Mouse (Mus musculus) hindbrain, embryonic 13.5 days (tissue): ENCODE data around the gene Slc22a20. TPM values are rescaled to one million over a fixed set of nuclear protein-coding genes. Genes with fewer than 3 reads are reported as not detected.

ENCODE experiments used
- ATAC-seq: fragments of 200-750 bp; cut with Nextera tagmentation; 2 replicates; pipeline ENCODE4 v1.8.0; 2017; ENCODE audit warnings: moderate TSS enrichment; ENCODE audit not compliant: low FRiP score
- H3K27ac ChIP-seq: fragments of 300-500 bp; sonication (generic); 2 replicates; pipeline ENCODE4 v1.5.1; 2015; ENCODE audit warnings: inconsistent platforms, mild to moderate bottlenecking, moderate library complexity
- H3K27me3 ChIP-seq: fragments of 300-500 bp; sonication (generic); 2 replicates; pipeline ENCODE4 v1.6.1; 2015; ENCODE audit warnings: mild to moderate bottlenecking, inconsistent platforms
- H3K36me3 ChIP-seq: fragments of 300-500 bp; sonication (generic); 2 replicates; pipeline ENCODE4 v1.6.1; 2015; ENCODE audit warnings: mild to moderate bottlenecking, inconsistent platforms
- H3K4me1 ChIP-seq: fragments of 300-500 bp; sonication (generic); replicated peaks from 2 replicates; pipeline ENCODE4 v1.6.1; 2015; ENCODE audit warnings: inconsistent platforms
- H3K4me2 ChIP-seq: fragments of 300-500 bp; sonication (generic); 2 replicates; pipeline ENCODE4 v1.6.1; 2015; ENCODE audit warnings: inconsistent platforms, mild to moderate bottlenecking, moderate library complexity
- H3K4me3 ChIP-seq: fragments of 300-500 bp; sonication (generic); 2 replicates; pipeline ENCODE4 v1.5.1; 2015; ENCODE audit warnings: mild to moderate bottlenecking, inconsistent platforms
- H3K9ac ChIP-seq: fragments of 300-500 bp; sonication (generic); 2 replicates; pipeline ENCODE4 v1.6.1; 2015; ENCODE audit warnings: mild to moderate bottlenecking, inconsistent platforms
- H3K9me3 ChIP-seq: fragments of 300-500 bp; sonication (generic); 2 replicates; pipeline ENCODE4 v1.6.1; 2016; ENCODE audit warnings: inconsistent platforms
- WGBS: fragments of 180-500 bp; shearing (Covaris S2); methylation state at CpG from one replicate; pipeline ENCODE4 v1.1.7; 2015; 5-methylcytosine and 5-hydroxymethylcytosine counted together
- polyA plus RNA-seq: library from polyadenylated mRNA; unstranded; fragments of >200 nt; fragmentation: Nextera tagmentation; extraction: Ambion mirVana; gene quantifications from 2 replicates; pipeline ENCODE4 v1.2.1, GENCODE M21; 2015

The Slc22a20 gene
- polyA plus RNA-seq, 1 experiment from 2014 or later, result not detected

DNA sequence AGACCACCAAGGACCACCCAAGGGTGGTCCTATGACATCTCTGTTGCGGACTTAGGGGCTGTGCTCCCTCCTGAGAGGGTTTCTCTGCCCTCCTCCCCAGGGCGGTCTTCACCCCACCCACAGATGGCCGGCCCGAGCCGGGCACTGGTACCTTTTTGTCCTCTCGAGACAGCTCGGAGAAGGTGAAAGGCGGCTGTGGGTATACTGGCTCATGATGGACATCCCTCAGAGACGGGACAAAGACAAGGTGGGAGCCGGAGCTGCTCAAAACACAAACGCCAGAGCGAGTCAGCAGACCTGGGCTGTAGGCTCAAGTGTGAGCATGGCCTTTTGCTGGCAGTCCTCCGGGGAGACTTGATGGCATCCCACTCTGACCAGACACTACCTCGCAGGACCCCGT is 42.5 kb downstream of the Slc22a20 start:
- H3K4me2 ChIP-seq, result no peak overlapping the region
- peaks cover 15% of the 10 kb centered on the region for H3K4me1 ChIP-seq
- peaks cover 26% of the 10 kb centered on the region for H3K36me3 ChIP-seq
- no peak overlapping the region for H3K27ac ChIP-seq
- no peak overlapping the region for H3K9ac ChIP-seq
- no peaks in the 10 kb centered on the region for H3K27me3 ChIP-seq
- no peaks in the 10 kb centered on the region for H3K9me3 ChIP-seq
- no peak for ATAC-seq
- H3K4me3 ChIP-seq, result no peak overlapping the region
- 94% methylated on average over 15 of the region's 15 CpGs for WGBS

DNA sequence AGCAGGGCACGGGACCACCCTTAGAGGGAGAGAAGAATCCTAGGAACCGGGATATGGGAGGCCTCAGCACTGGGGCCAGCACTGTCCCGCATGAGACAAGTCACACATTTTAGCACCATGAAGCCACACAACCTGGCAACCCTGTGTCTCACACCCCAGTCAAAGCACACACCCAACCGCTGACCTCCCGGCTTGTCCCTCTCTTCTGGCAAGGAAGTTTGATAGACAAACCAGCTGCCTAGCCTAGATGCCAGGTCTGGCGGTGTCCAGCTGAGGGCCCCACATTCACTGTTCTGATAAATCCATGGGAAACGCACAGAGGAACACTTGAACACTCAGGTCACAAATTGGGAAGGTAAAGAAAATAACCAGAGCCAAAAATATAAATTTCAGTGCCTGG is 43.4 kb downstream of the Slc22a20 start:
- Histone ChIP-seq H3K36me3 (peaks cover 22% of the 10 kb centered on the region), H3K9ac (0 out of 2 replicates have a peak overlapping the region, but pooled peaks have one; percentile 2), H3K4me1 (peaks cover 23% of the 10 kb centered on the region), H3K4me3 (no peak overlapping the region), H3K4me2 (no peak overlapping the region), H3K27me3 (no peaks in the 10 kb centered on the region), H3K9me3 (no peaks in the 10 kb centered on the region), H3K27ac (no peak overlapping the region)
- ATAC-seq, result no peak
- 95% methylated on average over 7 of the region's 7 CpGs for WGBS

- H3K27me3 ChIP-seq, result no peaks in the 10 kb centered on the region
- peaks cover 30% of the 10 kb centered on the region for H3K4me1 ChIP-seq
- peaks cover 13% of the 10 kb centered on the region for H3K36me3 ChIP-seq
- H3K9ac ChIP-seq, result no peak overlapping the region
- no peak overlapping the region for H3K4me3 ChIP-seq
- no peaks in the 10 kb centered on the region for H3K9me3 ChIP-seq
- no peak overlapping the region for H3K4me2 ChIP-seq
- no peak for ATAC-seq
- 96% methylated on average over 10 of the region's 10 CpGs for WGBS
- peak overlapping the region; percentile 36; the same call in 1 of the 2 replicates for H3K27ac ChIP-seq
Observed at GRCm38 (mm10) chr19:5940656-5941055, 45.3 kb downstream of the Slc22a20 start.

DNA sequence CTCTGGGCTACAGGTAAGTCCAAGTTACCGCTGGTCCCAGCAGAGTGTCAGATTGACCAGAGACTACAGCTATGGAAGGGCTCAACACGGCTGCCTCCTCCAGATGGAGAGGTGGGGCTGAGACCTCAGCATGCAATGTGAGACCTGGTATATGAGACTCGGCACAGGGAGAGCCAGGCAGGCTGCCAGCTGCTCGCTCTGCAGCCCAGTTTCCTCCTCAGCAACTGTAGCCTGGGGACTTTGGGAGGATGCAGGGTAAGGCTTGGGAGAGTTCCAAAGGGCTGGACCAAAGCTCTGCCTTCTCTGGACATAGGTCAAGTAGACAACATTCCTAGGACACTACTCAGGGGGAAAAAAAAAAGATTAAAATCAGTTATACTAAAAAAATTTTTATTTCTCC is 45.8 kb downstream of the Slc22a20 start:
- H3K4me1 ChIP-seq, result peaks cover 29% of the 10 kb centered on the region
- H3K4me3 ChIP-seq, result no peak overlapping the region
- WGBS, result 54% methylated on average over 4 of the region's 4 CpGs
- no peak overlapping the region for H3K9ac ChIP-seq
- H3K27me3 ChIP-seq, result no peaks in the 10 kb centered on the region
- no peak overlapping the region for H3K4me2 ChIP-seq
- H3K36me3 ChIP-seq, result peaks cover 13% of the 10 kb centered on the region
- peak overlapping the region; percentile 80; the same call in 1 of the 2 replicates for H3K27ac ChIP-seq
- ATAC-seq, result no peak
- no peaks in the 10 kb centered on the region for H3K9me3 ChIP-seq

GRCm38 (mm10) chr19:5939715-5940114 is 46.2 kb downstream of the Slc22a20 start:
- Histone ChIP-seq H3K4me3 (no peak overlapping the region), H3K4me1 (peaks cover 26% of the 10 kb centered on the region), H3K9me3 (no peaks in the 10 kb centered on the region), H3K4me2 (no peak overlapping the region), H3K9ac (no peak overlapping the region), H3K36me3 (peaks cover 13% of the 10 kb centered on the region), H3K27me3 (no peaks in the 10 kb centered on the region), H3K27ac (peak overlapping the region; percentile 80)
- WGBS, result 76% methylated on average over 5 of the region's 5 CpGs
- no peak for ATAC-seq

GRCm38 (mm10) chr19:5938516-5938915 is 47.4 kb downstream of the Slc22a20 start:
- Histone ChIP-seq H3K9ac (no peak overlapping the region), H3K27ac (0 out of 2 replicates have a peak overlapping the region, but pooled peaks have one; percentile 67), H3K4me2 (no peak overlapping the region), H3K9me3 (no peaks in the 10 kb centered on the region), H3K27me3 (no peaks in the 10 kb centered on the region), H3K4me1 (peaks cover 26% of the 10 kb centered on the region), H3K36me3 (peaks cover 12% of the 10 kb centered on the region), H3K4me3 (no peak overlapping the region)
- WGBS, result 85% methylated on average over 6 of the region's 6 CpGs
- no peak for ATAC-seq

GRCm38 (mm10) chr19:5937836-5938406 is 48.0 kb downstream of the Slc22a20 start:
- Histone ChIP-seq H3K27ac (peak overlapping the region; percentile 67), H3K4me3 (peak overlapping the region; percentile 14; the same call in 1 of the 2 replicates), H3K9me3 (no peaks in the 10 kb centered on the region), H3K27me3 (no peaks in the 10 kb centered on the region), H3K4me2 (peak overlapping the region; percentile 42), H3K4me1 (peaks cover 26% of the 10 kb centered on the region), H3K9ac (peak overlapping the region; percentile 51; the same call in 1 of the 2 replicates), H3K36me3 (peaks cover 6% of the 10 kb centered on the region; the same call in 1 of the 2 replicates)
- peak; percentile 53 for ATAC-seq
- WGBS, result 20% methylated on average over 14 of the region's 14 CpGs

GRCm38 (mm10) chr19:5937095-5937835 is 48.7 kb downstream of the Slc22a20 start:
- ATAC-seq, result peak; percentile 32; the same call in 1 of the 2 replicates

GRCm38 (mm10) chr19:5935691-5936090 is 50.3 kb downstream of the Slc22a20 start:
- ATAC-seq, result no peak

More at GRCm38 (mm10) chr19:5937095-5937835, 48.7 kb downstream of the Slc22a20 start:
- WGBS, result 52% methylated on average over 21 of the region's 21 CpGs
- Histone ChIP-seq H3K4me2 (peak overlapping the region; percentile 42), H3K4me3 (no peak overlapping the region), H3K9me3 (no peaks in the 10 kb centered on the region), H3K36me3 (peaks cover 5% of the 10 kb centered on the region; the same call in 1 of the 2 replicates), H3K27me3 (no peaks in the 10 kb centered on the region), H3K9ac (0 out of 2 replicates have a peak overlapping the region, but pooled peaks have one; percentile 51), H3K4me1 (peaks cover 26% of the 10 kb centered on the region), H3K27ac (peak overlapping the region; percentile 67)

DNA sequence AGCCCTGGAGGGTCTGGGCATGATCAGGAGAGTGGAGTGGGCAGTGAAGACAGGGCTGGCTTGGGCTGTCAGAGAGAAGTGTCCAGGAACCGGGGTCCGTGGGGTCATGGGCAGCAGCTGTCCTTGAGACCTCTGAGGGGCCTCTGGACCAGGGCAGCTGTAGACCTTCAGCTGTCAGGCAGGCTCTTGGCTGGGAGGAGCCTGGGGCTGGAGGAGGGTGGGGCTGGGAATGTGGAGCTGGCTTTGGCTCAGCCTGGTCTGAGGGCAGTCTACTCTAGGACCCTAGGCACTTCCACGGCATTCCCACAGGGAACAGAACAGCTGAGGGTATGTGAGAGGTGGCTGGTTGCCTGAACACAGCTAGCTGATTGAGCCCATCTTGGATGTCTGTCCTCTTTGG is 50.7 kb downstream of the Slc22a20 start:
- peaks cover 28% of the 10 kb centered on the region for H3K4me1 ChIP-seq
- H3K4me3 ChIP-seq, result no peak overlapping the region
- H3K9ac ChIP-seq, result no peak overlapping the region
- no peak overlapping the region for H3K27ac ChIP-seq
- no peaks in the 10 kb centered on the region for H3K9me3 ChIP-seq
- no peak for ATAC-seq
- H3K4me2 ChIP-seq, result no peak overlapping the region
- H3K27me3 ChIP-seq, result no peaks in the 10 kb centered on the region
- no peaks in the 10 kb centered on the region for H3K36me3 ChIP-seq
- WGBS, result 69% methylated on average over 3 of the region's 3 CpGs

More at GRCm38 (mm10) chr19:5935691-5936090, 50.3 kb downstream of the Slc22a20 start:
- Histone ChIP-seq H3K27ac (no peak overlapping the region), H3K36me3 (no peaks in the 10 kb centered on the region), H3K4me3 (no peak overlapping the region), H3K4me1 (peaks cover 26% of the 10 kb centered on the region), H3K9me3 (no peaks in the 10 kb centered on the region), H3K27me3 (no peaks in the 10 kb centered on the region), H3K9ac (no peak overlapping the region), H3K4me2 (no peak overlapping the region)
- WGBS, result 86% methylated on average over 5 of the region's 5 CpGs

- peaks cover 24% of the 10 kb centered on the region for H3K4me1 ChIP-seq
- H3K9me3 ChIP-seq, result no peaks in the 10 kb centered on the region
- no peaks in the 10 kb centered on the region for H3K36me3 ChIP-seq
- H3K9ac ChIP-seq, result no peak overlapping the region
- H3K27ac ChIP-seq, result no peak overlapping the region; the same call in 1 of the 2 replicates
- no peak for ATAC-seq
- H3K4me3 ChIP-seq, result no peak overlapping the region
- 71% methylated on average over 14 of the region's 14 CpGs for WGBS
- no peak overlapping the region for H3K4me2 ChIP-seq
- peaks cover 8% of the 10 kb centered on the region; the same call in 1 of the 2 replicates for H3K27me3 ChIP-seq
Observed at GRCm38 (mm10) chr19:5929634-5930596, 56.0 kb downstream of the Slc22a20 start.
